Mouse (Mus musculus) CD8-positive naive resting alpha-beta T cell, adult 2 months (primary cell): ENCODE results near the gene Leng9.
"Not testable (repeated sequence)": the region's sequence is repeated elsewhere in the genome, so short reads cannot be mapped to it uniquely, and the experiment has no call there.

ENCODE experiments used
- DNase-seq, 2 experiments: peaks; one replicate each; pipeline ENCODE4 v3.0.0; 2022; ENCODE audit warnings: low read depth in 2 of 2, low spot score in 2 of 2

Gene Leng9

DNA sequence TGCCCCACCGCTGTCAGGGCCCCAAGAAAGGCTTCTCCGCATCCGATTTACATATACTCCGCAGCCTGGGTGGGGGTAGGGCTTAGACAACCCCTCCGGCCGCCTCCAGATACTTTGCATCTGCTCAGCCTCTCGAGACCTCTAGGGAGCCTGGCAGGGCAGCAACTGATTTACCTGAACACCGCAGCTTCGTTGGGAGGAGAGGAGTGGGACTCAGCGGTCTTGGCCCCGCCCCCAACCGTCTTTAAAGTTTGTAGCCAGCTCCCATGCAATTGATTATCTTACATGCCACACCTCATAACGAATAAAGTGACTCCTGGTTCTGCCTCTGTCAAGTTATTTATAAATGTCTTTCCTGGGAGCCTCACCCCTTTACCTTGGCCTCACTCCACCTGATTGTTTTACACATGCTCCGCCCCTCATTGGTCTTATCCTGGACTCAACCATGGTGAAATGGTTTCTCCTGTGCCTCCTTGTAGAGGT is at the start of gene Leng9:
TSS of gene Leng9 (minus strand) at position 316 of the 483 bp plus-strand sequence.
- no peak for DNase-seq

DNA sequence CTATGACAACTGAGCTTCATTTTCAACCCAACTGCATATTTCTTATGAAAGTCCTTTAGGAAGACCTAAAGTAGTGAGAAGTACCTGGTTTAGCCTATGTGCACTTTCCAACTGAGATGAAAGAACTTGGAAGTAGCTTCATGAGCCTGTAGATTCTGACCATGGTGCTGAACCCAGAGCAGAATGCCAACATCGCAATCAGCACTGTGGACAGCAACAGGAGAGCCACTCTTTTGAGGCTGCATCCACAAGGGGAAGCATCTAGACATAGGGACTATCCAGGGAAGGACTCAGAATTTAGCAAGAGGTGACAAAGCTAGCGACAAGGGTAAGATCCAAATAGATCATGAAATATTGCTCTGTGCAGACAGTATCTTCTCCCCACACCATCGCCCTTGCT is 28.3 kb upstream of the Leng9 start:
- DNase-seq, result no peak

DNA sequence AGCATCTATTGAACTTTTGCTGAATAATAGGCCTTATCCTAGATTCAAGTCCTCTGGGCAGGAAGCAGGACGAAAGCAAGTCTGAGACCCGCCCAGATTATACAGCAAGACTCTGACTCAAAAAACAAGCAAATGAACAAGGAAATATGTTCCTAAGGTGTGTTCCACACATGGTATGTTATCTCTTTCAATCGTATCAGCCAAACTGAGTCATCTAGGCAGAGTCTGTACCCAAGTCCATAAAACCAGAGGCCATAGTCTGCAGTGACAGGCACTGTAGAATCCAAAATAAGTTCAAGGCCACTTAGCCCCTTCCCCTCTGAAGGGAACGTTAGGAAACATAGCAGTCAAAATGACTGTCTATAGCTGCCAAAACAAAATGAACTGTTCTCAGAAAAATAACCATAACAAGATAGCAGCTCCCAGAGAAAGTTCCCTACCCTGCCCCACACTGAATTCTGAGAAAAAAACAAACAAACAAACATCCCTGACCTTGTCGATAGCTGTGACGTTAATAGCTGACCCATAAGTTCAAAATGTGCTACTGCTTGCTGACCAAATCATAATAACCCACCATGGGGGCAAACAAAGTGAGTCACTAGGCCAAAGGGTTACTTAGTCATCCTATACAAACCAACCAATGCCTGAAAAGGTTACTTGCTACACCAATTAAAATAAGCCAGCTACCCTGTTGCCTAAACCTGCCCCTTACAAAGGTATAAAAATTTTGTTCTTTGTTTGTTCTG is 20.2 kb upstream of the Leng9 start:
- DNase-seq, result no peak

DNA sequence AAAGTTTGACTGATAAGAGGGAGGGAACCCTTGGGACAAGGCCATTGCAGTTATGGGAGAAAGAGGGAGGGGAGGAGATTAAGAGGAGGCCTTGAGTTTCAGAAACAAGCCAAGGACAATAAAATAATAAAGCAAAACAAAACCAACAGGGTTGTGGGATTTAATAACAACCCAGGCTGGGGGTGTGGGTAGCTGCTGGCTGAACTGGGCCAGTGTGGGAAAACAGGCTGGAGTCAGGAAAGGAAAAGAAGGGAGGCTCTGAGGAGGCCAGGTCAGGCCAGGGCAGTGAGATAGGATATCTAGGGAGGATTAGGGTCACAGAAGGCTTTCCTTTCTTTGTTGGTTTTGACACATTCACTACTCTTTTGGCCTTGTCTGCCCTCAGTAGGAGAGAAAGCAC is 16.9 kb upstream of the Leng9 start:
- no peak for DNase-seq

DNA sequence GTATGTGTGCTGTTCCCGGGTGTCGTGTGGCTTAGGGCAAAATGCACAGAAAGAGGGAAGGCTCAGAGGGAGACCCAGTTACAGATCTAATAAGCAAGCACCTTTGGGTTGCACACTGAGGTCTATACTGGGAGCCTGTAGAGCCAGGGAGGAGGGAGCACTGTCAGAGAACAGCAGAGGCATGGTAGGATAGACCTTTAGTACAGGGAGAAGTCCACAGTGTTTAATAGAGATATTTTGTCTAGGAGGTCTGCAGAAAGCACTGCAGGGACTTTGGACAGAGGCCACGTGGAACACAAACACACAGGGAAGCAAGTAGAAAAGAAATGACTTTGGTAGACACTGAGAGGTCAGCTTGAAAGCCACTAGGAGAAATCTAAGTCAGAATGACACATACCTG is 15.1 kb upstream of the Leng9 start:
- DNase-seq, result no peak

DNA sequence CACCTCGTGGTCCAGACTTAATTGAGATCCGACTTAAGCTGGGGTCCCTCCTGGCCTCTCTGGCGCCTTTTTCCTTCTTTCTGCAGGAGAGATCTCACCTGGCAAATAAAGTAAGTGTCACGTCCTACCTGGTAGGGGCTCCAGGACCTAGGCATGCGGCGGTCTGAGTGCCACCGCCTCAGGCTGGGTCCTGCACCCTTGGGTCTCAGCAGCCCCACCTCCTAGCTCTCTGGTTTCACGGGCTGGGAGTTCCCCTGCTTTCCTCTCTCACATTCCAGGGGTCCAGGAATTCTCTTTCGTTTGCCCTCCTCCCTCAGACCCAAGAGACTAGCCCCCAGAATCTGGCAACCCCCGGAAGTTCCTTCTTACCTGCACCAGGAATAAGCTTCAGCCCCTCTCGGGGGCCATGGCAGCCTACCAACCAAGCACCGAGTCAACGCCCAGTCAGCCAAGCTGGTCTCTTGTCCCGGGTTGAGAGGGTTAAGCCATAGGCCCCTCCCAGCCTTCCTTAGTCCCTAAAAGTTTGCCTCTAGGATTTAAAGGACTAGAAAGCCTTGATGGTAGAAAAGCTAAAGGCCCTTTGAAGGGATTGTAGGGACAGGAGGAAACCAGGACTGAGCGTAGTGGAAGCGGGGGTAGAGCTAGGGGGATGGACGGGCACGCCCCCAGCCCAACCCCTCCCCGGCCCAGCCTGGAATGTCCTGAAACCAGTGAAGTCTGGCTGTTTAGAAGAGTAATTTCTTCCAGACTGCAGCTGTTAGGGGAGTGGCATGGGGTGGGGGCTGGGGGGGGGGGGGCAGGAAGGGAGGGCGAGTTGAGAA is 14.1 kb upstream of the Leng9 start, which contains the start of gene Cdc42ep5:
TSS of gene Cdc42ep5 (minus strand) at position 771 of the 821 bp plus-strand sequence.
- no peak for DNase-seq

DNA sequence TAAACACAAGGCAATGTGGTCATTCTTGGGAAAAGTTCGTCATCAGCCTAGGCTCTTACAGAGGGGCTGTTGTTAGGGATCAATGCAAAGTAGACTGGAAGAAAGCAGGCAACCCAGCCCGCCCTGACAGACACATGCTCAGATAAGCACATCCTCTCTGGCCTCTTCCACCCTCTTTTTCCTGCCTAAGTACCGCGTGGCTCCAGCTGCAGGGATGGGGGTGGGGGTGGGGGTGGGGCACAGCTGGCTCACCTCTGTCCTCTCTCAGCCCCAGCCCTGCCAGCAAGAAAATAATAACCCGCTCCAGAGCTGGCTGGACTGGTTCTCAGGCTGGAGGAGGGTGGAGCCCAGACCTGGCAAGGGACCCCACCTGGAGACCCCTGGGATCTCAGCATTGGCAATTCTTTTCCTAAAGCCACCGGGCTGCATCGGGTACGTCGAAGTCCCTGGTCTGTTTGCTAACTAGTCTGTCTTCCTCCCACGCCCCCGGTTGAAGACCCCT is 13.4 kb upstream of the Leng9 start:
- no peak for DNase-seq

DNA sequence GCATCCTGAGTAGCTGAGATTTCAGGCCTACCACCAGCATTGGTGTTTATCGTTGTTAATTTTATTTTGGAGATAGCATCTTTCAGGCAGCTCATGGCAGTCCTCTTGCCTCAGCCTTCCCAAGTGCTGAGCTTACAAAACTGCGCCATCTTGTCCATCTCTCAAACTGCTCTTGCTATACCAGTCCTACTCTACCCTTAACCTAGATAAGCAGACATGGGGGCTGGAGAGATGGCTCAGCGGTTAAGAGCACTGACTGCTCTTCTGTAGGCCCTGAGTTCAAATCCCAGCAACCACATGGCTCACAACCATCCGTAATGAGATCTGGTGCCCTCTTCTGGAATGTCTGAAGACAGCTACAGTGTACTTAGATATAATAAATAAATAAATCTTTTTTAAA is 11.4 kb upstream of the Leng9 start:
- DNase-seq, result not testable (repeated sequence)

DNA sequence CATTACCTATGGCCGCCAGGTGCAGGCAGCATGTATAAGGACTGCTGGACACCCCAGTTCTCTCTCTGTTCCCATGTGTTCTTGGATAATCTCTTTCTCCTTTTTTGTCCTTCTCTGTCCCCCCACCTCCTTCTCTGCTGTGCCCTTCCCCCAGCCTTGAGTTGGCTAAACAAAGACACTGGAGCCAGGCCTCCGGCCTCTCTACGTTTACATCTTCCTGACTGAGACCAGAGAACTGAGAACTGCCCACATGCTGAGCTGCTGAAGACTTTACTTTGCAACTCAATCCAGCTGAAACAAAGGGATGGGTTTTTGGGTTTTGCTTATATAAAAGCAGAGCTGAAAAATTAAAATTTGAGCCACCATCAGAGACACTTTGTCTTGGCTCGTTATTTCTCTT is 4.8 kb upstream of the Leng9 start:
- no peak for DNase-seq

DNA sequence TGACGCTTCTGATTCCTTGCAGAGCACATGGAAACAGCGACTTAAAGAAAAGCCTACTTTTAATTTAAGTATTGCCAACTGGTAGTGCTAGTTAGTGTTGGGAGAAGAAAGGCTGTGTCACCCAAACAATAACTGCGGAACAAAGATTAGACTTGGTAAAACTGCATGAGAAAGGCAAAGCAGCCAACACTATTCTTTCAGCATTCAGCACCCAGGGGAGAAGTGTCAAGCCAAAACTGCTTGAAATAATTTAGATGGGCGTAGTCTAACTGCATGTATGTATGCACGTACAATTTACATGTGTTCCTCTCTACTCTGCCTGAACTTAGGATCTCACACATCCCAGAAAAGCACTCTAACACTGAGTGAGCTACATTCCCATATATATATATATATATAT is 4.2 kb upstream of the Leng9 start:
- no peak for DNase-seq

DNA sequence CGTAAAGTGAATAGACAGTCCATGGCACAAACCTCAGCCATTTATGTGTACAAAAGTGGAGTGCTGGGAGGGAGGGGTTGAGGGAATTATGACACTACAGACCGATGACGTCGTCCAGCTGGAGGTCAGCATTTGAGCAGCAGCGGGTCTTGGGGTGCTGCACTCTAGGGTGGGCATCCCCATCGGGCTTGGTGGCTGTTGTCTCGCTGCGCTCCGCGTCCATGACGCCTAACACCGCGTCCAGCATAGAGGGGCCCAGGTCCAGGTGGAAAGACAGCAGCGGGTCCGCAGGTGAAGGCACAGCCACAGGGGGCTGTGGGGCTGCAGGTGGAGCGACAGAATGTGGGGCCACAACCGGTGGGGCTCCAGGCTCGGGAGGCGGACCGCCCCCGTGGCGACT is 1.1 kb upstream of the Leng9 start:
- DNase-seq, result no peak

DNA sequence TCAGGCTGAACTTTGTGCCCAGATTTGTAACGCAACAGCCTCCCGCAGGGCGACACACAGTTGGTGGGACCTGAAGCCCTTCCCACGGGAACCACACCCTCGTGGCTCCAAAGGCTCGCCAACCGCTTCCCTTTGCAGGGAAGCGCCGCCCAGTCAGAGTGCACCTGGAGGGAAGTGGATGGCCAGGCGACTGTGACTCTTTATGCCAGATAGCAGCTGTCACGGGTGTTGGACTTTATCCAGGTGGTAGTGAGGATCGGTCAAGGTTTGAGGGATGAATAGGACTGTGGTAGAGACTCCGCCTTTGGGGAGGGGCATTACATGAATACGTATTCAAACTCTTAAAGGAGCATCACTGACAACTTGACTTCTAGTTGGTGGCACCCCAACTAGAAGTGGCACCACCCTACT is 642 bp upstream of the Leng9 start:
- DNase-seq, result no peak

DNA sequence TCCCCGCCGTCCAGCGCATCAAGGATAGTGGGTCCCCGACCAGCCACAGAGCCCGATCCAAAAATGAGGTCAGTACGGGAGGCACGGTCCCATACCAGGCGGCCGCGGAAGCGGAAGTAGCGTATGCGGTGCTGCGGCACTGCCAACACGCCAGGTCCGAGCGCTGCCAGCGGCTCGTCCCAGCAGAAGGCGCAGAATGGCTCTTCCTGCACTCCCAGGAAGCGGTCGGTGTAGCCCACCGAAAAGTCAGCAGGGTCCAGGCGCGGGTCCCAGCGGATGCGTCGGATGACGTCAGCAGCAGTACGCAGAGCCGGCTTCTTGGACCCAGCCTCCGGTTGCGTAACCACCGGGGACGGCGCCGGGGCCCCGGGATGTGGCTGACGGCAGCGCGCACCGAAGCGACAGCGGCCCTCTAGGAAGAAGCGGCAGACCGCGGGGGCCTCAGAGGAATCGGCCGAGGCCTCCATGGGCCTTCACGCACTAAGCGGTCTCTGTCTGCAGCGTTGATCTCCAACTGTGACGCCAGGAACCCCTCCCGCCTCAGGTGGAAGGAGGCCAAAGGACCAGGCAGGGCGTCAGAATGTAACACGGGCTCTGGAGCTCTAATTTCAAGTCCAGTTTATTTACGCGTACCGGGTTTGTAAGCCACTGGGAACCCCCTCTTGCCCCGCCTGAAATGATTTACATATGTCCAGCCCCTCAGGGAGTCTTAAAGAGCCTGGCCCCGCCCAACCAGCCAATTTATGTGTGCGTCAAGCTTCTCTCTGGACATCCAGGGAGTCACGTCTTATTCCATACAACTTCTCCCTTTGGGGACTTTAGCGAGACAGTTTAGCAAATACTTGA is 742 bp downstream of the Leng9 start:
- DNase-seq, result peak; percentile 56 to 58

DNA sequence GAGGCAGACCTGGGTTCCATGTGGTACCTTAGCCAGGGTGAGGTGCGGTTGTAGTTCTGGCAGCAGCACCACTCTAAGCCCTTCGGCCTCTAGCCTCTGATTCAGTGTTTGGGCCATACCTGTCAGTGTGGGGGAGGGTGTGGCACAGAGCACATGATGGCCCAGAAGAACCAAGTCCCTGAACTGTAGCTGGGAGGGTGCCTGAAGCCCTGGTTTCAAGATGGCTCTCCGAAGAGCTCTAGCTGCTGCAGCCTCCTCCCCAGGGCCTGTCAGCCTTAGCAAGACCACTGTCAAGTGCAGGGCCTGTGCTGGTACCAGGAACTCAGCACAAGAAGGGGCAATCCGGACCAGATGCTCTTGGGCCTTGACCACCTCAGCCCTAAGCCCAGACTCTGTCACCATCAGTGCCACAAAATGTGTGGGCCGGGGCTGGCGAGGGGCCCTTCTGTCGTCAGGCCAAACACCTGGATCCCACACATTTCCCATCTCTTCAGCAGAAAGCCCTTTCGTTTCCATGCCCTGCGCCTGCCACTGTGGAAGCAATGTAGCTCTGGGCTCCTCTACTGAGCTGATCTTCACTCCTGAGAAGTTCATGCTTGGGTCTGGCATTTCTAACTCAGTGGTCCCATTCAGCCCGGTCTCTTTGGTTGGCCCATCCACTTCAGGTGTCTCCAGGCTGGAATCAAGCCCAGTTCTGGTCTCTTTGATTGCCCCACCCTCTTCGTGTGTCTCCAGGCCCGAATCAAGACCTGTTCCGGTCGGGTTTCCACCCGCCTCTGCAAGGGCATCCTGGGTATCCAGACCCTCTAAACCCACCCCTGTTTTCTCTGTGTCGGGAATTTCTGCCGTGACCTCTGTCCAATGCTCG is 1.6 kb downstream of the Leng9 start:
- DNase-seq, result no peak

DNA sequence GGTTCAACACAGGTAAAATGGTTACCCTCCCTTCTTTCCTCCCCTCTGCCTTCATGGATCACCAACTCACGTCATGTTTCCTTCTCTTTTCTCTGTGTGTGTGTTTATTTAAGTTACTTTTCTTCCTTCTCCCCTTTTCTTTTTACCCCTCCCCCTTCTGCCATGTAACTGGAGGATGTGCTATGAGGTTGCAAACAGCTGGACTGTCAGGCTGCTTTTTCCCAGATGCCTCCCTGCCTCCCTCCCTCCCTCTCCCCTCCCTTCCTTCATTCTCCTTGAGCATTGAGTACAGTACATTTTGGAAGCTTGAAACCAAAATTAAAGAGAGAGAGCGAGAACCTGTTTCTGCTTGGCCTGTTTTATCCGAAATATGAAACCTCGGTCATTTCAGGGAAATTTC is 2.3 kb downstream of the Leng9 start:
- DNase-seq, result no peak

DNA sequence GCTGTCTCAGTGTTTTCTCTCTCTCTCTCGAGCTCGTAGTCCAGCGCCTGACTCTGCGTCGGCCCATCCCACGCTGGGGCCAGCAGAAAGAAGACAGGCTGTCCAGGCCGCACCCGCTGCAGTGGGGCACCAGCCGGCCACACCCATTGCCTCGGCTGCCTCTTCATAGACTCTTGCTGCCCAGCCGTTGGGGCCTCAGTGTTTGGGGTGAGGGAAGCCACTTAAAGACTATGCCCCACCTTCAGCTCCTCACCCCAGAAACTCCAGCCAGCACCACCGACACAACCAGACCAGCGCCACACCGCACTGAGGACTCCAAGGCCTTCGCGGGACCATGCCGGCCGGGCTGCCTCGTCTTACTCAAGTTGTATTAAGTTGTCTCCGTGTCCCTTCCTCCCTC is 2.8 kb downstream of the Leng9 start:
- no peak for DNase-seq

DNA sequence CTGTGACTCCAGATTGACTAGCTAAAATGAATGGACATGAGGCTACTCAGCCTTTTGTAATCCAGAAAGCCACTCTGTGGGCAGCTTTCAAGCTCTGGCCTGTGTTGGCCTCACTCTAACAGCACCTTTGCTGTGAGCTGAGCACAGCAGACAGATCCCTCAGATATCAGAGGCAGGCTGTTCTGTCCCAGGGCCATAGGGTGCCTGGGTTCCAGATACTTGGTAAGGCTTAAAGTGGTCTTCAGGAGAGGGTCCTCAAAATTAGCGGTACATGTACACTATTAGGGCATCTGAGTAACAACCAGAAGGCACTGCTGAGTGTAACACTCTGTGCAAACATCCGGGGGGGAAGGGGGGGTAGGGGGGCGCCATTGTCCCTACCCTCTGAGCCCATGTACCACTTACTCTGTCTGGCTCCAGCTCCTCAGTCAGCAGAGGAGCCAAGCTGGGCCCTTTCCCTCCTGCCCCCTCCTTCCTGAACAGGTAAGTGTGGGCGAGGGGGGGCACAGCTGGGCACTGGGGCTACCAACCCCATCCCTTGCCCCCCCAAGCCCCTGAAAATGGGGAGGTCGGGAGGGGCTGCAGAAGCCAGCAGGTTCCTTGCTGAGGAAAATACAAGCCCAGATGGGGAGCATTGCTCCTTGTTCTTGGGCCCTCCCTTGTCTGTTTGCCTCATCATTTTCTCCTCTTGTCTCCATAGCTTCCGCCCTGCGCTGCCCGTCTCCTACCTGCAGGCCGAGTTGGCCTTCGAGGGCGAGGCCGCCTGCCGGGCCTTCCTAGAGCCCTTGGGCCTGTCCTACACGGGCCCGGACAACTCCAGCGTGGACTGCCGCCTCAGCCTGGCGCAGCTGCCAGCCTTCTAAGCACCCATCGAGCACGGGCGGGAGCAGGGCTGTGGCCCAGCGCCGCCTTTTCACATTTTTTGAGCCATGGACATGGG is 3.7 kb downstream of the Leng9 start:
- DNase-seq, result no peak

DNA sequence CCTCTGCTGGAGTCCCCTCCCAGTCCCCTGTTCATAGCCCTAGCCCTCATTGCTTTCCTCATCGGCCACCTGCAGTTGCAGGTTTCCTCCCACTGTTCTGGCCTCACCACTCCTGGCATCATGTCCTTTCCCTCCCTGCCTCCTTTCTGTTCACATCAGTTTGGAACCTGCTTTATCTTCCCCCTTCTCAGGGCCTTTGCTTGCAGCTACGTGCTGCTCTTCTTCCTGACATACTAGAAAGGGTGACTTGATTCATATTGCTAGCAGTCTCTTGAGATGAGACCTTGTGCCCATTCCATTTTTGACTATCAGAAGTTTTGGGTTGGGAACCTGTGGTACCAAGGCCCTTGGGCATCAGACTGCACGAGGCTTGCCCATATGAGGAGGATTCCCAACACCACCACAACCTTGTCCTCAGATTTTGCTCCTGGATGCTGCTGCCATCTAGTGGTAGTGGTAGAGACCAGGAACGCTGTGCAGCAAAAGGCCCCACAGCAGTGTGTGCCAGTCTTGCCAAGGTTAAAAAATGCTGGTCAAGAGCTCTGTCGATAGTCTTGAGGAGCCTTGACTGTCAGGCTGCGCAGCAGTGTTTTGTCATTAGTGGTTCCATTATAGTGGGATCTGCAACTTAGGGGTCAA is 4.5 kb downstream of the Leng9 start:
- DNase-seq, result peak in 1 of 2 experiments; percentile 54
